In the genomic region with DNA sequence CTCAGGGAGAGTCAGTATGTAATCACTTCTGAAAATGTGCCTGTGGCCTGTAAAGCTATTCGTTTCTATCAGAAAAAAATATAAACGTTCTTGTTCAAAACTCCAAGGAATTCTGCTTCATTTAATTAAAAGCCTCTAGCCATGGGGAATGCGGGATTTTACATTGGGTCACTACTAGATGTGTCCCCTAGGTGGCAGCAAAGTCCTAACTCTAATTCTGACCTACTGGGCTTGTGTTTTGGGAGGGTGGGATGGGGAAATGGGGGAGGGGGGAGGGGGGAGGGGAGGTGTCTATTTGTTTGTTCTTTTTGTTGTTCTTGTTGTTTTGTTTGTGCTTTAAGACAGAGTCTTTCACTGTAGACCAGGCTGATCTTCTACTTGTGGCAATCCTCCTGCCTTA, we compare ENCODE assay signal across 8 mouse cellular contexts. TPM values are rescaled to one million over a fixed set of nuclear protein-coding genes. Genes with fewer than 3 reads are reported as not detected.
DNase-seq lines count a peak whose midpoint lies in the region; ATAC-seq lines count a peak whose summit lies in the region.

No protein-coding gene starts in this region.

- intact Hi-C loops in gastrocnemius, postnatal 36 days (cut with DNase I), result no loop called here

- peak; percentile 43 for DNase-seq in gastrocnemius, postnatal 10 days
- DNase-seq in gastrocnemius, postnatal 36 days, result no peak
- peak; percentile 49 for DNase-seq in urinary bladder, postnatal 14 days (ENCODE audit: low spot score)
- DNase-seq in urinary bladder, adult 18-20 months (ENCODE audit: low spot score in 2 of 2), result no peak
- DNase-seq in cerebellum, postnatal 36 days, result peak; percentile 63 to 79
- peak; percentile 42 to 71 for DNase-seq in kidney, postnatal 36 days

- peak; percentile 61 for ATAC-seq in megakaryocyte, adult 5-6 weeks (ENCODE audit: poor library complexity, severe bottlenecking)
- no peak for ATAC-seq in erythroblast, adult 5-6 weeks (replicated peaks; ENCODE audit: low FRiP score, poor library complexity, severe bottlenecking)

RNA-seq across cellular contexts. Expression of a gene that starts 7.2 kb away (rescaled TPM):
- total RNA-seq in gastrocnemius, postnatal 10 days (2021), result 1 to 10 TPM; 6.3 to 9.8 TPM
- 1 to 10 TPM; 1.9 to 2.3 TPM for total RNA-seq in gastrocnemius, postnatal 36 days (2021)
- total RNA-seq in megakaryocyte, adult 5-6 weeks (2015), result 22.5 and 23.9 TPM in 2 replicates
- total RNA-seq in megakaryocyte, adult 5-6 weeks (2017), result 44.6 and 54.5 TPM in 2 replicates
- total RNA-seq in erythroblast, adult 5-6 weeks (2015; ENCODE audit: low replicate concordance), result 950 and 990 TPM in 2 replicates
- total RNA-seq in erythroblast, adult 5-6 weeks (2017; ENCODE audit: low replicate concordance), result 2,020 and 2,075 TPM in 2 replicates

RNA-seq across cellular contexts. Expression of a gene that starts 19.3 kb away (rescaled TPM):
- 10 to 100 TPM in 1 of 2 experiments, 1 to 10 TPM in 1; 8.7 to 10.8 TPM for total RNA-seq in gastrocnemius, postnatal 10 days (2021)
- 1 to 10 TPM; 8.1 to 9.0 TPM for total RNA-seq in gastrocnemius, postnatal 36 days (2021)
- total RNA-seq in megakaryocyte, adult 5-6 weeks (2015), result 37.5 and 42.9 TPM in 2 replicates
- 45.5 and 47.9 TPM in 2 replicates for total RNA-seq in megakaryocyte, adult 5-6 weeks (2017)
- total RNA-seq in erythroblast, adult 5-6 weeks (2015; ENCODE audit: low replicate concordance), result 20.4 and 22.8 TPM in 2 replicates
- 18.3 and 20.4 TPM in 2 replicates for total RNA-seq in erythroblast, adult 5-6 weeks (2017; ENCODE audit: low replicate concordance)

Comparison
In these comparisons a context has a peak if more than half of its experiments do, and no peak if none do; other contexts are left out.
1. DNase-seq: peak in gastrocnemius, postnatal 10 days (single experiment), urinary bladder, postnatal 14 days (single experiment), cerebellum, postnatal 36 days (2 of 2) and kidney, postnatal 36 days (2 of 2); none in gastrocnemius, postnatal 36 days (0 of 2) and urinary bladder, adult 18-20 months (0 of 2).
2. RNA of a gene that starts 7.2 kb away (total RNA-seq): 950 to 2,075 TPM in erythroblast, adult 5-6 weeks; 22.5 to 54.5 TPM in megakaryocyte, adult 5-6 weeks, 6.3 to 9.8 TPM in gastrocnemius, postnatal 10 days and 1.9 to 2.3 TPM in gastrocnemius, postnatal 36 days; every median in the first group is over 10 times any median in the second.